Mouse (Mus musculus) intestine, postnatal 0 days (tissue): ENCODE results near the gene Myo5a. TPM values are rescaled to one million over a fixed set of nuclear protein-coding genes. Genes with fewer than 3 reads are reported as not detected.

ENCODE experiments used
- ATAC-seq: fragments of 200-750 bp; cut with Nextera tagmentation; 2 replicates; pipeline ENCODE4 v1.8.0; 2017; ENCODE audit warnings: mild to moderate bottlenecking, moderate TSS enrichment, moderate library complexity
- H3K27ac ChIP-seq: fragments of 300-500 bp; sonication (generic); 2 replicates; pipeline ENCODE4 v1.5.1; 2014; ENCODE audit warnings: mild to moderate bottlenecking, low read depth, low read length, moderate library complexity
- H3K27me3 ChIP-seq: fragments of 300-500 bp; sonication (generic); replicated peaks from 2 replicates; pipeline ENCODE4 v1.6.1; 2014; ENCODE audit warnings: low read length, mixed read lengths; ENCODE audit not compliant: control insufficient read depth, insufficient read depth
- H3K36me3 ChIP-seq: fragments of 300-500 bp; sonication (generic); 2 replicates; pipeline ENCODE4 v1.6.1; 2014; ENCODE audit warnings: mild to moderate bottlenecking, moderate library complexity; ENCODE audit not compliant: control insufficient read depth, insufficient read depth
- H3K4me1 ChIP-seq: fragments of 300-500 bp; sonication (generic); replicated peaks from 2 replicates; pipeline ENCODE4 v1.6.1; 2014; ENCODE audit warnings: antibody characterized with exemption, low read length, mixed read lengths; ENCODE audit not compliant: control insufficient read depth, insufficient read depth
- H3K4me2 ChIP-seq: fragments of 300-500 bp; sonication (generic); replicated peaks from 2 replicates; pipeline ENCODE4 v1.6.1; 2014; ENCODE audit warnings: low read depth, mild to moderate bottlenecking, moderate library complexity
- H3K4me3 ChIP-seq: fragments of 300-500 bp; sonication (generic); 2 replicates; pipeline ENCODE4 v1.5.1; 2014; ENCODE audit warnings: low read depth, low read length
- H3K9ac ChIP-seq: fragments of 300-500 bp; sonication (generic); 2 replicates; pipeline ENCODE4 v1.6.1; 2014; ENCODE audit warnings: mild to moderate bottlenecking, low read depth, low read length
- H3K9me3 ChIP-seq: fragments of 300-500 bp; sonication (generic); 2 replicates; pipeline ENCODE4 v1.6.1; 2016; ENCODE audit warnings: mixed run types; ENCODE audit not compliant: control insufficient read depth
- CTCF ChIP-seq: sonication (generic); IDR thresholded peaks from 2 replicates; pipeline ENCODE4 v1.5.1; 2016; ENCODE audit warnings: low read depth, mild to moderate bottlenecking, control low read depth, antibody characterized with exemption, moderate library complexity
- WGBS: fragments of 180-500 bp; shearing (Covaris S2); extraction: QIAGEN DNeasy Blood & Tissue Kit; methylation state at CpG from one replicate; pipeline ENCODE4 v1.1.7; 2014; 5-methylcytosine and 5-hydroxymethylcytosine counted together
- polyA plus RNA-seq: library from polyadenylated mRNA; unstranded; fragments of >200 nt; fragmentation: Nextera tagmentation; extraction: Ambion mirVana; gene quantifications from 2 replicates; pipeline ENCODE4 v1.2.1, GENCODE M21; 2015

Gene Myo5a
- polyA plus RNA-seq, 1 experiment from 2014 or later: 3.1 TPM

DNA sequence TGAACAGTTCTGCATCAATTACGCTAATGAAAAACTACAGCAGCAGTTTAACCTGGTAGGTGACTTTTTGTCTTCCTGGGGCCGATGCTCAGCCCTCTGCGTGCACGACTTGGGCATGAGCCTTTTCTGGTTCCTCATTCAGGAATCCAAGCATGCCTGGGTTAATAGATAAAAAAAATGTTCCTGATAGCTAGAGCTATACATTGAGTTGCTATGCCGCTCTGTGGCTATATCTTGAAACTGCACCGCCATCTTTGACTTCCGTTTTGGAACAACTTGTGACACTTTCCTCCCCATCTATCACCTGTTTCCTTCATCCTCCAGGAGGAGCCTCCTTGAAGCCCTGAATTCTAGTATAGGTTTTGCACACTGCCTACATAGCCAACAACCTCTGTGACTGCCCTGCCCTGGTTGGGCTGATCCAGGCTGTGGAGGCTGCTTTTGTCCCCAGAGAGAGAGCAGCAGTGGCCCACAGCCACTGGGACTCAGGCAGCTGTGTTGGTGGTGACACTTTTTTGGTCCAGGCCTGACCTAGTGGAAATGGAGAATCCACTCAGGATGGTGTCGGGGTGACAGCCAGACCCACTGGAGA lies 191.5 kb downstream of the Myo5a start:
- 73% methylated on average over 8 of the region's 8 CpGs for WGBS
- no peak for ATAC-seq
- Histone ChIP-seq H3K27ac (no peak overlapping the region), H3K4me1 (no peaks in the 10 kb centered on the region), H3K27me3 (no peaks in the 10 kb centered on the region), H3K9ac (no peak overlapping the region), H3K9me3 (no peaks in the 10 kb centered on the region), H3K4me2 (no peak overlapping the region), H3K4me3 (no peak overlapping the region), H3K36me3 (no peaks in the 10 kb centered on the region)
- TF ChIP-seq CTCF: peak; percentile 46

DNA sequence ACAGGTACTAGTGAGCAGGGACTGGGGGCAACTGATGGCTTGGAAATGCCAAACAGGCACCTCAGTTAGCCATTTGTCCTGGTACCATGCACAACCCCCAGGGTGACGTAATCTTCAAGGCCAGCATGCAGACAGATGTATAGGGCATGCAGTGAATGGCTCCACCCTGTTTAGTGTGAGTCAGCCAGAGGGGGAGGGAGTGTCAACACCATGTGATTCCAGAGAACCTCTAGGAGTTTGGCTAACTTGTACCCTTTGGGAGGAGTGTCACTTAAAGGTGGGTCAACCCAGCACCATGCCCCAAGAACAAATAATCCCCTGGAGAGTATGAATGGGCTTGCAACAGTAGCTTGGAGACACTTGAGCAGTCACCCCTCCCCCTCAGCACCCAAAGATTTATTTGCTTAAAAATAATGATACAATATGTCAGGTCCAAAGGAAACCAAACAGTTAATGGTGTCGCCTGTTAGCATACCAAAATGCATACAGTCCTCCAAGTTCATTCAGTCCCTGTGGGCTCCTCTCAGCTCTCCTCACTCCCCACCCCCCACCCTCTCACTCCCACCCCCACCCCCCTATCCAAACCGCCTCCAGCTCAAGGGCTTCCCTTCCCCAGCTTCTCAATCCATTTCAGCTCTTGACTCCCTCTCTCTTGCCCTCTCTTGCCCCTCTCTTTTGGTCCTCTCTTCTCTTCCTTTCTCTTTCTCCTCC lies 193.3 kb downstream of the Myo5a start:
- 47% methylated on average over 3 of the region's 3 CpGs for WGBS
- H3K27ac ChIP-seq: no peak overlapping the region

DNA sequence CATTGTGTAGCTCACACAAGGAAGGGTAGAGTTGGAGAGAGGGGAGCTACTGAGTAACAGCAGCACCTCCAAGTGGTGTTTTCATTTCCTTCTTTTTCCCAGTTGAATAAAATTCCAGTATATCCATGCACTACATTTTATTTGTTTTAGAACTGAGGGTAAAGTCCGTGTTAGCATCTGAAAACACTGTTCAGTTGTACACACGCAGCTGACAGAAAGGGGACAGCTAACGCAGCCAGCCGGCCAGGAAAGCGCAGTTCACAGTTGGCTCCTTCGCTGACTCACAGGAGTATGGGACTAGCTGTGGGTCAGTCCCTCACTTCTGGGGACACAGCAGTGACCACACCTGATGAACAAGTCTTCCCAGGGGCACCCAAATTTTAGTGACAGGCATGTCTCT lies 196.3 kb downstream of the Myo5a start:
- no peak for ATAC-seq
- H3K9ac ChIP-seq: no peak overlapping the region
- no peak overlapping the region for H3K4me3 ChIP-seq
- H3K36me3 ChIP-seq: no peaks in the 10 kb centered on the region
- no peak overlapping the region for H3K27ac ChIP-seq
- H3K27me3 ChIP-seq: no peaks in the 10 kb centered on the region
- H3K9me3 ChIP-seq: no peaks in the 10 kb centered on the region
- no peaks in the 10 kb centered on the region for H3K4me1 ChIP-seq
- 57% methylated on average over 6 of the region's 6 CpGs for WGBS
- H3K4me2 ChIP-seq: no peak overlapping the region
- TF ChIP-seq CTCF: peak; percentile 19; the same call in 1 of the 2 replicates

More for the DNA sequence above, 193.3 kb downstream of the Myo5a start:
- H3K9me3 ChIP-seq: no peaks in the 10 kb centered on the region
- H3K27me3 ChIP-seq: no peaks in the 10 kb centered on the region
- ATAC-seq: peak; percentile 87
- H3K4me3 ChIP-seq: no peak overlapping the region
- H3K4me1 ChIP-seq: no peaks in the 10 kb centered on the region
- H3K36me3 ChIP-seq: no peaks in the 10 kb centered on the region
- no peak for TF ChIP-seq CTCF
- no peak overlapping the region for H3K4me2 ChIP-seq
- H3K9ac ChIP-seq: no peak overlapping the region

DNA sequence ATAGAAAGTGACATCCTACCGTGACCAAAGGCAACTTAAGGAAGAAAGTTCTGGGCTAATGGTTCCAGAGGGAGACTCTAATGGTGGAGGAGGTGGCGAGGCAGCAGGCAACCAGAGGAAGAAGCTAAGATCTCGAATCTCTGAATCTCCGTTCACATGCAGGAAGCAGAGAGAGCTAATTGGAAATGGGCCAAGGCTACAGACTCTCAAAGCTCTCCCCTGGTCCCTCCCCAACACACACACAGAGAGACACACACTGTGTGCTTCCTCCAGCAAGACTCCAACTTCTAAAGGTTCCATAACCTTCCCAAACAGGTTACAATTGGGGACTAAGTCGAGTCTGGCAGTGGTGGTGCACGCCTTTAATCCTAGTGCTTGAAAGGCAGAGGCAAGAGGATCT lies 199.6 kb downstream of the Myo5a start:
- TF ChIP-seq CTCF: no peak
- Histone ChIP-seq H3K9me3 (no peaks in the 10 kb centered on the region), H3K27ac (no peak overlapping the region), H3K36me3 (no peaks in the 10 kb centered on the region), H3K4me1 (no peaks in the 10 kb centered on the region), H3K27me3 (no peaks in the 10 kb centered on the region), H3K9ac (no peak overlapping the region), H3K4me2 (no peak overlapping the region), H3K4me3 (no peak overlapping the region)
- 69% methylated on average over 6 of the region's 6 CpGs for whole genome bisulfite sequencing
- ATAC-seq: no peak

DNA sequence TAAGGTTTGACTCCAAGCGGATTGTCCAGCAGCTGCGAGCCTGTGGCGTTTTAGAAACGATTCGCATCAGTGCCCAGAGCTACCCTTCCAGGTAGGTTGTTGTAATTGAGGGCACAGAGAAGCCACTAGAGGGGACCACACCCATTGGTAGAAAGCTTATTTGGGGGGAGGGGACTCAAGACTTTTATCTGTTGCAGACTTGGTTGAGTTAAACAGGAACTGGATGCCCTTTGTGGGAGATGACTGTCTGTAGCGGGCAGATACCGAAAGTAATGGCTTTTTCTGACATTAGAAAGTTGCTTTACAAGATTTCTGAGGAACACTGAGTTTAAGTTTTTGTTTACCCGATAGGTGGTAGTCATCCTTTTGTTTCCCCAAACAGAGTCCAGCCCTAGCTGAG lies 200.7 kb downstream of the Myo5a start:
- H3K36me3 ChIP-seq: no peaks in the 10 kb centered on the region
- no peak overlapping the region for H3K27ac ChIP-seq
- H3K9ac ChIP-seq: no peak overlapping the region
- H3K4me2 ChIP-seq: no peak overlapping the region
- no peaks in the 10 kb centered on the region for H3K4me1 ChIP-seq
- H3K27me3 ChIP-seq: no peaks in the 10 kb centered on the region
- TF ChIP-seq CTCF: no peak
- no peak for ATAC-seq
- 93% methylated on average over 8 of the region's 8 CpGs for WGBS
- no peaks in the 10 kb centered on the region for H3K9me3 ChIP-seq
- no peak overlapping the region for H3K4me3 ChIP-seq

Other genes with a start within 250 kb of the Myo5a start
- gene Onecut1, start 209.1 kb upstream of the Myo5a start, polyA plus RNA-seq: 0.07 TPM in 1 of 2 replicates, not detected in the other
- gene Fam214a, start 118.1 kb upstream of the Myo5a start, polyA plus RNA-seq: 5.1 and 5.7 TPM in 2 replicates
- gene Arpp19, start 33.4 kb upstream of the Myo5a start, polyA plus RNA-seq: 383 and 410 TPM in 2 replicates
- gene Myo5c, start 161.0 kb downstream of the Myo5a start, polyA plus RNA-seq: 1.5 and 1.9 TPM in 2 replicates
- gene Gnb5, start 235.3 kb downstream of the Myo5a start, polyA plus RNA-seq: 11.2 and 11.3 TPM in 2 replicates